Mouse (Mus musculus) cerebellum, postnatal 14 days (tissue): ENCODE data around the gene Scgb1b10.
"Not testable (repeated sequence)": the region's sequence is repeated elsewhere in the genome, so short reads cannot be mapped to it uniquely, and the experiment has no call there.

ENCODE experiments used
- DNase-seq, 2 experiments: peaks; one replicate each; pipeline ENCODE4 v3.0.0; 2021; ENCODE audit warnings: mixed read lengths in 2 of 2

Gene Scgb1b10

GRCm38 (mm10) chr7:32100553-32100952 lies at the start of gene Scgb1b10:
TSS of gene Scgb1b10 (plus strand) at chr7:32100853.
- DNase-seq: not testable (repeated sequence)
